Mouse (Mus musculus): ENCODE results near the gene Myt1l. TPM values are rescaled to one million over a fixed set of nuclear protein-coding genes. Genes with fewer than 3 reads are reported as not detected.

Gene Myt1l
- polyA plus RNA-seq, 1 experiment from 2014 or later, result 1.2 TPM

DNA sequence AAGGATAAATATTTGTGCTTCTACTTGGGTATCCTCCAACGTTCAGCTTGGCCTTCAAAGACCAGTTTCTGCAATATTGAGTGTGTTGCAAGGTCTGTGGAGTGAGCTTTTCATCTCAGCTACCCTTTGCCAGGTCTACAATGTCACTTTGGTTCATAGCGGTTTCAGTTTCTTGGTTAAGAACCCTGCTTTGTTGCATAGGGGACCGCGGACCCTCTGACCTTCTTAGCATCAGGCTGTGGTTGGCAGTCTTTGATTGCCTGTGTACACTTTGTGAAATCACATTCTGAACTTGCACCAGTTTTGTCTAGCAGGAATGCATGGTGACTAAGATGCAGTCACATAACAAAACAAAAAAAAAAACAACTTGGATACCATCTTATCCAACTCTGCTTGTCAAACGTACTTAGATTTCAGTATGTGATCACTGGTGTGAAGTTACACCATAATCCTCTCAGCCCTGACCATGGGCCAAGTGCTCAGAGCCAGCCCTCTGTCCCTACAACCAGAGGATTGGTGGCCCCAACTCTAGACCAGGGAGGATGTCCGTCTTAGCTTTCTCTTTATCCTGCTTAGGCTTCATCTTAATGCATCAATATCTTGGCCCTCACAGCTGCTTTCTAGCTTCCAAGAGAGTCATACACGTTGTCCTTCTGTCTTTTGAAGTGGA is 443.7 kb downstream of the Myt1l start:
- Histone ChIP-seq H3K4me3 (replicated peaks) (no peak overlapping the region), H3K4me2 (no peak overlapping the region), H3K27ac (peak overlapping the region; percentile 32; the same call in 1 of the 2 replicates), H3K9ac (replicated peaks) (no peak overlapping the region), H3K9me3 (no peaks in the 10 kb centered on the region), H3K36me3 (peaks cover 29% of the 10 kb centered on the region), H3K27me3 (no peaks in the 10 kb centered on the region), H3K4me1 (replicated peaks) (peaks cover 32% of the 10 kb centered on the region)
- ATAC-seq (ENCODE audit: insufficient number of reproducible peaks, insufficient read depth, low FRiP score, low TSS enrichment, low read depth), result no peak
- 84% methylated on average over 7 of the region's 7 CpGs for WGBS

DNA sequence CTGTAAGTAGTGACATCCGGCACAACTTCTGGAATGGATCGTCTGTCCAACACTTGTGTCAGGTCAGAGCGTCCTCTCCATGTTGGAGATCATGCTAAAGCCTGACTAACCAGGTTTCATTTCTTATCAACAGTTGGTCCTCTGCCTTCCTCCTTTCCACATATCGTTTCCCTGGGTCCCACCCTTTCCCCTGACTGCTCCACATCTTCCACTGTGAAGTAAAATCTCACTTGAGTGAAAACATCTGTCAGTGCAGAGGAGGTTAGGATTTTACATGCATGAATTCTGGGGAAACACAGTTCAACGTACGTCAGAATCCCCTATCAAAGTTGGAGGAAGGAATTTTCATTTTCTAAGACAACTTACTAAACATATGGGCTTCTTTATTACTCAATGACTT is 444.3 kb downstream of the Myt1l start:
- 51% methylated on average over 6 of the region's 6 CpGs for WGBS
- Histone ChIP-seq H3K4me1 (replicated peaks) (peaks cover 32% of the 10 kb centered on the region), H3K27ac (peak overlapping the region; percentile 32; the same call in 1 of the 2 replicates), H3K36me3 (peaks cover 35% of the 10 kb centered on the region), H3K9me3 (no peaks in the 10 kb centered on the region), H3K4me2 (no peak overlapping the region), H3K27me3 (no peaks in the 10 kb centered on the region), H3K9ac (replicated peaks) (no peak overlapping the region), H3K4me3 (replicated peaks) (no peak overlapping the region)
- ATAC-seq (ENCODE audit: insufficient number of reproducible peaks, insufficient read depth, low FRiP score, low TSS enrichment, low read depth), result no peak

All from limb, embryonic 12.5 days (tissue).